Mouse (Mus musculus): ENCODE results near the gene Olfr1287. TPM values are rescaled to one million over a fixed set of nuclear protein-coding genes. Genes with fewer than 3 reads are reported as not detected.

Gene Olfr1287
- total RNA-seq (2023): not detected

DNA sequence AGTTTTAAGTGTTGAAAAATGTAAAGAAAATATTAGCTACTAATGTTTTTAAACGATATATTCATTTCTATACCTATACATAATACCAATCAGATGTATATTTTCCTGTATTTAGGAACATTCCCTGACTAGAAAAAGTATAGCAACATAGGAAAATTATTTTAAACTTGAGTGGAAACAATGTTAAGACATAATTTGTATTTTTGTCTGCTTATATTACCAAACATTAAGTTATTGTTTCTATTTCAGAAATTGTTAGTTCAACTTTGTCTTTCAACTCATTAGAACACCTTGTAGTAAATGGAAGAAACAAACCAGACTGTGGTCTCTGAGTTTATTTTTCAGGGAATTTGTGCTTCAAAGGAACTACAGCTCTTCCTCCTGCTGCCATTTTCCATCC lies at the start of gene Olfr1287:
Olfr1287 (plus strand) TSS at position 301 of the 400 bp plus-strand sequence.

DNA sequence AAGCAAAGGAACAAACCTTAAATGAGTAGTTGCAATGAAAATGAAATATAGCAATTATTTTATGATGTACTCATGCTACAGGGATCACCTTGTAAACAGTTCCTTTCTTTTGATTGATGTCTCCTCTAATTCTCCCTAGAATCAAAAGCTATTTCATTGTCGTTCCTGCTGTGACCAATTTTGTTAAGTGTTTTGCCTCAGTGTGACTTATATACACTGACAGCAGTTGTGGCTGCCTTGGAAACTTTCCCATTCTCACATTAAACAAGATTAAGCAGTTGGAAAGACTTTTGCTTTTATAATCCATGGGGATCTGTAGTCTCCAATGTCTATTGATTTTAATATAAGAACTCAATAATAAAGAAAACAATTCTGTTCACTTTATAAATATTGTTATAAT lies 26.0 kb upstream of the Olfr1287 start, which contains the start of gene Olfr1286:
Olfr1286 (minus strand) TSS at position 185 of the 400 bp plus-strand sequence.

DNA sequence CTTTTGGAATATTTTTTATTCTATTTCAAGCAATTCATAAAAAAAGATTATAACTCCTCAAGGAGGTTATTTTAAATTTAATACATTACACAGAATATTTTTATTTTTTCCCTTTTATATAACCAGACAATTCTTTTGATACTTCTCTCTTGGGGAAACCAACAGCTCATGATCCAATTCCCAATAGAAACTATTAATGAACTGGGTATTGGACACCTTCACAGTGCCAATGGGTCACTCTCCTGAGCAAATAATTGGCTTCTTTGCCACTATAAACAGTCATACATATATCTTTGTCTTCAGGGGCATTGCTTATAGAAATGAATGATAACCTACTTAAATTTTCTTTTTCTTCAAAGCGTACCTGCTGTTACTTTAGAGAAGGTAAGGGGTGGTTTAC lies 24.9 kb downstream of the Olfr1287 start, which contains the start of gene Olfr1288:
Olfr1288 (plus strand) TSS at position 301 of the 400 bp plus-strand sequence.

DNA sequence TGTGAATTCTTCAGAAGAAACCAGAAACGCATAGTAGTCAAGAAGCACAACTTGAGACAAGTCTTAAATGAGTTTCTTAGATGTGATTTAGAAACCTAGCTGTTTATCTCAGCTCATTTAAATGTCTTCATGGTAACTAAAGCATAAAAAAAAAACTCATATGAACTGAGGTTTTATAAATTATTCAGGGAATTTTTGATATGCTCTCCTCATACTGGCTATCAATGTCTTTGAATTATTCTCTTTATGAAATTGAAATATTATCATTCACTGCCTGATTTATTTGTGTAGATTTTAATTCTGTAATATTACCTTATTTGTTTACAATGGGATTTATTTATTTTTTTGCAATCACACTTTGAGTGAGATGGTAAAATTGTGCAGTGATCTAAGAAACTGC lies 31.6 kb downstream of the Olfr1287 start, which contains the start of gene Olfr1289:
Olfr1289 (plus strand) TSS at position 301 of the 400 bp plus-strand sequence.

DNA sequence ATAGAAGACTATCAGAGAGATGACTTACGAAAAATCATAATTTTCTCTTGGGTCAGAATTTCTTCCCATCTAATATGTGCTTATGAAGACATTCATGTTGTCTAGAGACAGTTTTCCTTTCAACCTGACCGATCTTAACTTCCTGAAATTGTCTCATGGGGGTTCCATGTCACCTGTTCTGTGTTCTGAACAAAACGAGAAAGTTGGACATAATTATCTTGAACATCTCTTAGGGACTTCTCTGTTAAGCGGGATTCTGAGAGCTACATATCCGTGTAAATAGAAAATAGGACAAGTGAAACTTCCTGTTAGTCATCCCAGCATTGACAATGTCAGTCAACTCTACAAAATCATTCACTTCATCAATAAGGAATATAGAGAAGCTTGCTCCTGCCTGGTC lies 44.8 kb downstream of the Olfr1287 start, which contains the start of gene Olfr1290:
Olfr1290 (minus strand) TSS at position 101 of the 400 bp plus-strand sequence.

DNA sequence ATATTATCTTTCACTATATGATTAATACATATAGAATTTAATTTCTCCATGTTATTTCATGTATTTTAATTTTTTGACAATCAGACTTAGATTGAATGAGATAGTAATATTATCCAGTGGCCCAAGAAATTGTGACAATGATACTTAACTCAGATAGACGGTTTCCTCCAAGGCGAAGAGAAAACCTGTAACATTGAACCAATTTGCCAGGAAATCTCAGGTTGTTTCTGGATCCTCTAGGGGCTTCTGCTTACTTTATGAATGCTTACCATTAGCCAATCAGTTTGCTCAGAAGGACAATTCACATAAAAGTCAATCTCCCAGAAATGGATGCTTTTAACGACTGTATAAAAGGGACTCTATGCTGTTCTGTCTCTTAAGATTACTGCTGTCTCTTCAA lies 47.9 kb downstream of the Olfr1287 start, which contains the start of gene Olfr1291-ps1:
Olfr1291-ps1 (plus strand) TSS at position 301 of the 400 bp plus-strand sequence.

Other genes starting within 250 kb of the Olfr1287 start
- not detected for gene 4930430A15Rik, start 219.5 kb upstream of the Olfr1287 start, total RNA-seq (2023)
- gene Olfr1275, start 213.9 kb upstream of the Olfr1287 start, total RNA-seq (2023): not detected
- gene Olfr1276, start 194.6 kb upstream of the Olfr1287 start, total RNA-seq (2023): not detected
- gene Olfr1277, start 175.0 kb upstream of the Olfr1287 start, total RNA-seq (2023): not detected
- gene Olfr1278, start 159.0 kb upstream of the Olfr1287 start, total RNA-seq (2023): not detected
- gene Olfr1279, start 148.5 kb upstream of the Olfr1287 start, total RNA-seq (2023): not detected
- not detected for gene Olfr1280, start 135.1 kb upstream of the Olfr1287 start, total RNA-seq (2023)
- gene Olfr1281, start 122.6 kb upstream of the Olfr1287 start, total RNA-seq (2023): not detected
- not detected for gene Olfr1282, start 113.1 kb upstream of the Olfr1287 start, total RNA-seq (2023)
- not detected for gene Olfr1283, start 82.4 kb upstream of the Olfr1287 start, total RNA-seq (2023)
- gene Olfr1284, start 73.6 kb upstream of the Olfr1287 start, total RNA-seq (2023): not detected
- gene Olfr1286, start 26.0 kb upstream of the Olfr1287 start, total RNA-seq (2023): not detected
- not detected for gene Olfr1288, start 25.0 kb downstream of the Olfr1287 start, total RNA-seq (2023)
- not detected for gene Olfr1289, start 31.7 kb downstream of the Olfr1287 start, total RNA-seq (2023)
- gene Olfr1290, start 44.7 kb downstream of the Olfr1287 start, total RNA-seq (2023): not detected
- gene Olfr1291-ps1, start 48.0 kb downstream of the Olfr1287 start, total RNA-seq (2023): not detected
- not detected for gene Olfr1293-ps, start 76.1 kb downstream of the Olfr1287 start, total RNA-seq (2023)
- not detected for gene Olfr1294, start 91.1 kb downstream of the Olfr1287 start, total RNA-seq (2023)
- gene Olfr1295, start 120.5 kb downstream of the Olfr1287 start, total RNA-seq (2023): not detected
- gene Olfr1297, start 177.4 kb downstream of the Olfr1287 start, total RNA-seq (2023): not detected
- not detected for gene Olfr1298, start 200.1 kb downstream of the Olfr1287 start, total RNA-seq (2023)
- gene Olfr1299, start 212.3 kb downstream of the Olfr1287 start, total RNA-seq (2023): not detected

All from neutrophil, adult 83 days (primary cell).